ENCODE assay signal across 23 mouse cellular contexts in genomic region chr4:144953421-144953820, GRCm38 (mm10).
DNase-seq lines count a peak whose midpoint lies in the region; ATAC-seq and TF ChIP-seq lines count a peak whose summit lies in the region.
"Had no signal": no experiment of that assay in that cellular context is flagged by ENCODE, and none has a peak within 500 bp of the region (broad histone marks: within the 10 kb centered on the region; RNA-seq: fewer than 3 reads in every experiment).

No protein-coding gene starts in this region.

- no peaks in the 10 kb centered on the region for H3K27me3 ChIP-seq in intestine, postnatal 0 days (replicated peaks; ENCODE audit: control insufficient read depth, insufficient read depth, low read length)
- H3K27me3 ChIP-seq in intestine, embryonic 16.5 days (replicated peaks; ENCODE audit: control insufficient read depth, insufficient read depth, low read length), result no peaks in the 10 kb centered on the region
- no peaks in the 10 kb centered on the region for H3K27me3 ChIP-seq in liver, postnatal 0 days (ENCODE audit: insufficient read depth, low read length)
- H3K27me3 ChIP-seq in liver, embryonic 11.5 days (replicated peaks; ENCODE audit: control insufficient read depth, insufficient read depth, low read length), result no peaks in the 10 kb centered on the region
- H3K27me3 ChIP-seq in CH12.LX (replicated peaks), result no peaks in the 10 kb centered on the region
- no peaks in the 10 kb centered on the region for H3K27me3 ChIP-seq in forebrain, embryonic 16.5 days (replicated peaks; ENCODE audit: control insufficient read depth, insufficient read depth, low read length)
- H3K27me3 ChIP-seq: embryonic facial prominence, embryonic 12.5 days; embryonic facial prominence, embryonic 15.5 days; hindbrain, embryonic 12.5 days; hindbrain, embryonic 15.5 days had no signal

- no peak overlapping the region for H3K4me3 ChIP-seq in intestine, postnatal 0 days (ENCODE audit: low read depth, low read length)
- H3K4me3 ChIP-seq in intestine, embryonic 16.5 days (ENCODE audit: low read length), result no peak overlapping the region
- no peak overlapping the region for H3K4me3 ChIP-seq in liver, postnatal 0 days (ENCODE audit: low read depth, low read length)
- H3K4me3 ChIP-seq in liver, embryonic 11.5 days (ENCODE audit: low read depth, low read length), result no peak overlapping the region
- H3K4me3 ChIP-seq in CH12.LX (replicated peaks in 1 of 3; ENCODE audit: low read depth in 2 of 3, low read length in 2 of 3, poor library complexity in 1 of 3), result no peak overlapping the region
- H3K4me3 ChIP-seq in forebrain, embryonic 16.5 days (replicated peaks; ENCODE audit: low read length), result no peak overlapping the region
- H3K4me3 ChIP-seq: embryonic facial prominence, embryonic 12.5 days; embryonic facial prominence, embryonic 15.5 days; hindbrain, embryonic 12.5 days; hindbrain, embryonic 15.5 days had no signal

- no peak overlapping the region for H3K4me2 ChIP-seq in intestine, postnatal 0 days (replicated peaks; ENCODE audit: low read depth)
- no peak overlapping the region for H3K4me2 ChIP-seq in intestine, embryonic 16.5 days (ENCODE audit: low read depth, low read length)
- H3K4me2 ChIP-seq in liver, postnatal 0 days (ENCODE audit: low read depth, low read length), result no peak overlapping the region
- H3K4me2 ChIP-seq in liver, embryonic 11.5 days, result no peak overlapping the region
- no peak overlapping the region for H3K4me2 ChIP-seq in CH12.LX (ENCODE audit: insufficient read depth, low read depth, poor library complexity, severe bottlenecking)
- no peak overlapping the region for H3K4me2 ChIP-seq in forebrain, embryonic 16.5 days (ENCODE audit: low read length)
- H3K4me2 ChIP-seq: embryonic facial prominence, embryonic 12.5 days; embryonic facial prominence, embryonic 15.5 days; heart, embryonic 11.5 days; hindbrain, embryonic 12.5 days; hindbrain, embryonic 15.5 days had no signal

- no peak for DNase-seq in liver, postnatal 0 days
- DNase-seq in liver, embryonic 11.5 days (ENCODE audit: low spot score), result no peak
- DNase-seq in CH12.LX (ENCODE audit: extremely low read depth), result peak; percentile 34
- no peak for DNase-seq in thymus, postnatal 14 days
- DNase-seq: adrenal gland, adult 8-10 months; adrenal gland, postnatal 25 days; cerebellum, adult 11 months; cerebellum, adult 2 months; cerebellum, adult 9-11 months; cerebellum, postnatal 25 days; gastrocnemius, postnatal 14 days; heart, adult 11 months had no signal

- in situ Hi-C loops in CH12.LX (cut with MboI; ENCODE audit: low pct_ligation_motif_present, low pct_unique_long_range_greater_than_20kb, low sequenced_read_pairs), result no loop called here

- no peak overlapping the region for H3K9ac ChIP-seq in intestine, postnatal 0 days (ENCODE audit: low read depth, low read length)
- no peak overlapping the region for H3K9ac ChIP-seq in intestine, embryonic 16.5 days (ENCODE audit: low read depth, low read length)
- no peak overlapping the region for H3K9ac ChIP-seq in liver, postnatal 0 days (replicated peaks)
- H3K9ac ChIP-seq in liver, embryonic 11.5 days (ENCODE audit: low read depth, low read length), result no peak overlapping the region
- H3K9ac ChIP-seq in CH12.LX (ENCODE audit: insufficient read depth, low read depth), result no peak overlapping the region
- H3K9ac ChIP-seq in forebrain, embryonic 16.5 days (replicated peaks; ENCODE audit: low read depth, low read length), result no peak overlapping the region
- H3K9ac ChIP-seq: embryonic facial prominence, embryonic 12.5 days; embryonic facial prominence, embryonic 15.5 days; hindbrain, embryonic 12.5 days; hindbrain, embryonic 15.5 days had no signal

- no peaks in the 10 kb centered on the region for H3K79me2 ChIP-seq in CH12.LX (replicated peaks; ENCODE audit: control insufficient read depth, extremely low read depth, insufficient read depth, poor library complexity, severe bottlenecking)

- no peak for ATAC-seq in intestine, postnatal 0 days
- no peak for ATAC-seq in intestine, embryonic 16.5 days
- ATAC-seq in liver, postnatal 0 days, result no peak
- no peak for ATAC-seq in liver, embryonic 11.5 days (replicated peaks; ENCODE audit: low FRiP score)
- no peak for ATAC-seq in forebrain, embryonic 16.5 days
- ATAC-seq: activated CD4-positive, CD25-positive, alpha-beta regulatory T cell, adult 4 months; CD4-positive, CD25-positive, alpha-beta regulatory T cell, adult 4 months; forebrain, embryonic 14.5 days had no signal

- no peak for TF ChIP-seq POLR2A in CH12.LX (IDR thresholded peaks at IDR 0.05; ENCODE audit: low read depth, low read length)

- WGBS in intestine, postnatal 0 days, result 65% methylated on average over 1 of the region's 1 CpGs
- 92% methylated on average over 1 of the region's 1 CpGs for WGBS in intestine, embryonic 16.5 days
- 78% methylated on average over 1 of the region's 1 CpGs for WGBS in liver, postnatal 0 days (ENCODE audit: insufficient replicate concordance)
- WGBS in liver, embryonic 11.5 days, result 89% methylated on average over 1 of the region's 1 CpGs
- 95% methylated on average over 1 of the region's 1 CpGs for WGBS in forebrain, embryonic 16.5 days

- H3K9me3 ChIP-seq in intestine, postnatal 0 days (ENCODE audit: control insufficient read depth), result no peaks in the 10 kb centered on the region
- no peaks in the 10 kb centered on the region for H3K9me3 ChIP-seq in intestine, embryonic 16.5 days (ENCODE audit: control insufficient read depth, low read length)
- no peaks in the 10 kb centered on the region for H3K9me3 ChIP-seq in liver, postnatal 0 days (ENCODE audit: low read length)
- H3K9me3 ChIP-seq in liver, embryonic 11.5 days (ENCODE audit: control insufficient read depth, low read length), result no peaks in the 10 kb centered on the region
- no peaks in the 10 kb centered on the region for H3K9me3 ChIP-seq in CH12.LX (replicated peaks; ENCODE audit: low read length)
- H3K9me3 ChIP-seq in forebrain, embryonic 16.5 days (ENCODE audit: control insufficient read depth, low read length), result no peaks in the 10 kb centered on the region
- H3K9me3 ChIP-seq: embryonic facial prominence, embryonic 12.5 days; embryonic facial prominence, embryonic 15.5 days; hindbrain, embryonic 12.5 days; hindbrain, embryonic 15.5 days had no signal

- TF ChIP-seq EP300 in liver, postnatal 0 days (IDR thresholded peaks at IDR 0.05; ENCODE audit: low read depth), result no peak
- TF ChIP-seq EP300 in CH12.LX (IDR thresholded peaks at IDR 0.05; ENCODE audit: low read length), result no peak

- dilution Hi-C loops in CH12.LX (cut with MboI; ENCODE audit: extremely low pct_ligation_motif_present, extremely low pct_unique_long_range_greater_than_20kb, low sequenced_read_pairs), result no loop called here

- no peak overlapping the region for H3K27ac ChIP-seq in intestine, postnatal 0 days (ENCODE audit: low read depth, low read length)
- H3K27ac ChIP-seq in intestine, embryonic 16.5 days (ENCODE audit: low read length), result no peak overlapping the region
- H3K27ac ChIP-seq in liver, postnatal 0 days (ENCODE audit: low read depth), result no peak overlapping the region
- H3K27ac ChIP-seq in liver, embryonic 11.5 days (ENCODE audit: low read depth, low read length), result no peak overlapping the region
- H3K27ac ChIP-seq in CH12.LX (ENCODE audit: insufficient read depth, low read depth), result no peak overlapping the region
- H3K27ac ChIP-seq in forebrain, embryonic 16.5 days (ENCODE audit: low read length), result no peak overlapping the region
- H3K27ac ChIP-seq: embryonic facial prominence, embryonic 12.5 days; embryonic facial prominence, embryonic 15.5 days; hindbrain, embryonic 12.5 days; hindbrain, embryonic 15.5 days had no signal

- no peaks in the 10 kb centered on the region; the same call in 1 of the 2 replicates for H3K36me3 ChIP-seq in intestine, postnatal 0 days (ENCODE audit: control insufficient read depth, insufficient read depth)
- H3K36me3 ChIP-seq in intestine, embryonic 16.5 days (ENCODE audit: control insufficient read depth, insufficient read depth, low read length), result no peaks in the 10 kb centered on the region
- H3K36me3 ChIP-seq in liver, postnatal 0 days (replicated peaks; ENCODE audit: insufficient read depth, low read length), result no peaks in the 10 kb centered on the region
- H3K36me3 ChIP-seq in liver, embryonic 11.5 days (ENCODE audit: control insufficient read depth, insufficient read depth, low read length), result no peaks in the 10 kb centered on the region
- no peaks in the 10 kb centered on the region for H3K36me3 ChIP-seq in CH12.LX (replicated peaks in 1 of 2; ENCODE audit: control insufficient read depth in 1 of 2, insufficient read depth in 1 of 2, low read length in 1 of 2)
- no peaks in the 10 kb centered on the region for H3K36me3 ChIP-seq in forebrain, embryonic 16.5 days (ENCODE audit: control insufficient read depth, insufficient read depth)
- H3K36me3 ChIP-seq: embryonic facial prominence, embryonic 12.5 days; embryonic facial prominence, embryonic 15.5 days; hindbrain, embryonic 12.5 days; hindbrain, embryonic 15.5 days had no signal

- peak; percentile 49 for TF ChIP-seq CTCF in intestine, postnatal 0 days (IDR thresholded peaks at IDR 0.05; ENCODE audit: low read depth)
- TF ChIP-seq CTCF in liver, postnatal 0 days (IDR thresholded peaks at IDR 0.05; ENCODE audit: low read depth), result peak; percentile 41
- TF ChIP-seq CTCF in CH12.LX (conservative IDR thresholded peaks at IDR 0.05 in 1 of 2, IDR thresholded peaks at IDR 0.05 in 1 of 2; ENCODE audit: low read depth in 2 of 2, low read length in 2 of 2), result peak in 1 of 2 experiments; percentile 62; a peak in 2 of 4 replicates

- TF ChIP-seq RAD21 in CH12.LX (IDR thresholded peaks at IDR 0.05; ENCODE audit: low read depth, low read length), result peak; percentile 40

- peaks cover 12% of the 10 kb centered on the region; the same call in 1 of the 2 replicates for H3K4me1 ChIP-seq in intestine, postnatal 0 days (replicated peaks; ENCODE audit: control insufficient read depth, insufficient read depth, low read length)
- peaks cover 26% of the 10 kb centered on the region for H3K4me1 ChIP-seq in intestine, embryonic 16.5 days (ENCODE audit: control insufficient read depth, insufficient read depth, low read length)
- H3K4me1 ChIP-seq in liver, postnatal 0 days (ENCODE audit: insufficient read depth), result peaks cover 50% of the 10 kb centered on the region
- peaks cover 16% of the 10 kb centered on the region for H3K4me1 ChIP-seq in liver, embryonic 11.5 days (replicated peaks; ENCODE audit: control insufficient read depth, insufficient read depth, low read length)
- H3K4me1 ChIP-seq in CH12.LX (ENCODE audit: control insufficient read depth in 1 of 2, insufficient read depth in 2 of 2), result peaks cover 4 to 7% of the 10 kb centered on the region in 2 experiments; a peak in 3 of 4 replicates
- peaks cover 2% of the 10 kb centered on the region; the same call in 1 of the 2 replicates for H3K4me1 ChIP-seq in forebrain, embryonic 16.5 days (replicated peaks; ENCODE audit: control insufficient read depth, insufficient read depth, low read length)

TF ChIP-seq in CH12.LX, 34 proteins besides CTCF, POLR2A, EP300 and RAD21 (continues in another document):
- no peak for TF ChIP-seq JUND (conservative IDR thresholded peaks at IDR 0.05; ENCODE audit: low read depth, low read length)
- 0 out of 2 replicates have a peak, but pooled peaks have one; percentile 4 for TF ChIP-seq USF2 (conservative IDR thresholded peaks at IDR 0.05; ENCODE audit: low read depth, low read length)
- TF ChIP-seq KAT2A (IDR thresholded peaks at IDR 0.05; ENCODE audit: insufficient replicate concordance, low read length), result no peak
- no peak for TF ChIP-seq NELFE (IDR thresholded peaks at IDR 0.05; ENCODE audit: low read depth, low read length)
